Mouse (Mus musculus) midbrain, postnatal 0 days (tissue): ENCODE results near the gene Ddx4. TPM values are rescaled to one million over a fixed set of nuclear protein-coding genes. Genes with fewer than 3 reads are reported as not detected.
A peak's percentile ranks its signal among the peaks of the same experiment; 100 is the strongest.

ENCODE experiments used
- ATAC-seq: fragments of 200-750 bp; cut with Nextera tagmentation; 2 replicates; pipeline ENCODE4 v1.8.0; 2017; ENCODE audit warnings: moderate number of reproducible peaks, mild to moderate bottlenecking, moderate TSS enrichment, moderate library complexity; ENCODE audit not compliant: low FRiP score
- DNase-seq: peaks from one replicate; pipeline ENCODE4 v3.0.0-alpha.2; 2015; ENCODE audit warnings: low spot score
- H3K27ac ChIP-seq: fragments of 300-500 bp; sonication (generic); 2 replicates; pipeline ENCODE4 v1.5.1; 2014; ENCODE audit warnings: low read depth, mild to moderate bottlenecking, low read length, mixed read lengths
- H3K27me3 ChIP-seq: fragments of 300-500 bp; sonication (generic); 2 replicates; pipeline ENCODE4 v1.6.1; 2014; ENCODE audit warnings: low read length, control low read depth, mixed read lengths; ENCODE audit not compliant: insufficient read depth
- H3K36me3 ChIP-seq: fragments of 300-500 bp; sonication (generic); 2 replicates; pipeline ENCODE4 v1.6.1; 2014; ENCODE audit warnings: low read length, control low read depth, mixed read lengths; ENCODE audit not compliant: insufficient read depth
- H3K4me1 ChIP-seq: fragments of 300-500 bp; sonication (generic); 2 replicates; pipeline ENCODE4 v1.6.1; 2014; ENCODE audit warnings: mild to moderate bottlenecking, control low read depth, antibody characterized with exemption, low read length, mixed read lengths; ENCODE audit not compliant: insufficient read depth
- H3K4me2 ChIP-seq: fragments of 300-500 bp; sonication (generic); 2 replicates; pipeline ENCODE4 v1.6.1; 2014; ENCODE audit warnings: low read depth, mild to moderate bottlenecking, low read length, mixed read lengths; ENCODE audit not compliant: poor library complexity, severe bottlenecking
- H3K4me3 ChIP-seq: fragments of 300-500 bp; sonication (generic); 2 replicates; pipeline ENCODE4 v1.5.1; 2014; ENCODE audit warnings: low read depth, mild to moderate bottlenecking, low read length, moderate library complexity
- H3K9ac ChIP-seq: fragments of 300-500 bp; sonication (generic); replicated peaks from 2 replicates; pipeline ENCODE4 v1.6.1; 2014; ENCODE audit warnings: mild to moderate bottlenecking, low read length, moderate library complexity, mixed read lengths; ENCODE audit not compliant: poor library complexity, severe bottlenecking
- H3K9me3 ChIP-seq: fragments of 300-500 bp; sonication (generic); 2 replicates; pipeline ENCODE4 v1.6.1; 2016; ENCODE audit warnings: low read length, control low read depth
- CTCF ChIP-seq: IDR thresholded peaks from 2 replicates; pipeline ENCODE4 v1.5.1; 2016; ENCODE audit warnings: antibody characterized with exemption, mild to moderate bottlenecking
- WGBS: fragments of 180-500 bp; shearing (Covaris S2); extraction: QIAGEN DNeasy Blood & Tissue Kit; methylation state at CpG from one replicate; pipeline ENCODE4 v1.1.7; 2014; 5-methylcytosine and 5-hydroxymethylcytosine counted together
- polyA plus RNA-seq: library from polyadenylated mRNA; unstranded; fragments of >200 nt; fragmentation: Nextera tagmentation; extraction: Ambion mirVana; gene quantifications from 2 replicates; pipeline ENCODE4 v1.2.1, GENCODE M21; 2015
- total RNA-seq: library from RNA; depleted of rRNA; stranded (reverse); fragments of >200 nt; gene quantifications from 2 replicates; pipeline ENCODE4 v1.2.3, GENCODE M21; 2014

Gene Ddx4
- total and polyA plus RNA-seq, 2 experiments from 2014 or later: 0.11 to 0.23 TPM

DNA sequence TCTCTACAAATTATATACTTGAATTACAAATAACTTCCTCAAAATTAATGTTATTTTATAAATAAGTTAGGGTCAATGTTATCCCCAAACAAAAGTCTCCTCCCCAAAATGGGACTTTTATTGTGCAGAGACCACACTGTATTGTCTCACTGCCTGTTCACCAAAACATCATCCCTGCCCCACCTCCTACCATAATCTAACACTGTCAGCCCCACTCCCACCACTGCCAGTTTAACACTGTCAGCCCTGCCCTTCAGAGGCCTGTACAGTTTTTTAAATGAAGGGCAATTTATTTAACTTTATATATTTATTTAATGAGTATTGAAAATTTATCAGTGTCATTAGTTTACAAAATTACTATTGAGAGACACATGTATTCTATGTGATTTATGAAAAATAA is 26.7 kb downstream of the Ddx4 start:
- Histone ChIP-seq H3K27ac (no peak overlapping the region), H3K4me3 (no peak overlapping the region), H3K36me3 (no peaks in the 10 kb centered on the region), H3K4me2 (no peak overlapping the region), H3K27me3 (no peaks in the 10 kb centered on the region), H3K9ac (no peak overlapping the region), H3K4me1 (no peaks in the 10 kb centered on the region), H3K9me3 (no peaks in the 10 kb centered on the region)
- TF ChIP-seq CTCF: no peak
- ATAC-seq: no peak
- DNase-seq: no peak

DNA sequence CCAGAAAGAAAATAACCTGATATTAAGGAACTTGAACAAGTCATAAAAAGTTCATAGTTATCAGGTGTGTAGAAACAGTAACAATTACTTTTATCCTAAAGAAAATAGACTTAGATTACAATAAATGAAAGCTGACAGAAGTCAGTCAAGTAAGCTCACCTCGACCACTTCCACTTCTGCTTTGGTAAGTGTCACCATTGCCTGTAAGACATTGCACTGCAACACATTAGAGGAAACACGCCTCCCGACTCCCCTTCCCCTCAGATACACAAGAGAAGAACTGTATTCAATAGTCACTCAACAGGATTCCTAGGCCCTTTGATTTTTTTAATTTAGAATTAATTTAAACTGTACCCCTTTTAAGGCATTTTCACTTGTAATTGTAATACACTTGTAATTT is 27.7 kb downstream of the Ddx4 start:
- H3K9ac ChIP-seq: no peak overlapping the region
- no peak for ATAC-seq
- no peaks in the 10 kb centered on the region for H3K27me3 ChIP-seq
- no peak for DNase-seq
- TF ChIP-seq CTCF: no peak
- H3K4me3 ChIP-seq: no peak overlapping the region
- no peak overlapping the region for H3K4me2 ChIP-seq
- H3K4me1 ChIP-seq: no peaks in the 10 kb centered on the region
- no peaks in the 10 kb centered on the region for H3K36me3 ChIP-seq
- no peaks in the 10 kb centered on the region for H3K9me3 ChIP-seq
- WGBS: 87% methylated on average over 3 of the region's 3 CpGs
- no peak overlapping the region for H3K27ac ChIP-seq

DNA sequence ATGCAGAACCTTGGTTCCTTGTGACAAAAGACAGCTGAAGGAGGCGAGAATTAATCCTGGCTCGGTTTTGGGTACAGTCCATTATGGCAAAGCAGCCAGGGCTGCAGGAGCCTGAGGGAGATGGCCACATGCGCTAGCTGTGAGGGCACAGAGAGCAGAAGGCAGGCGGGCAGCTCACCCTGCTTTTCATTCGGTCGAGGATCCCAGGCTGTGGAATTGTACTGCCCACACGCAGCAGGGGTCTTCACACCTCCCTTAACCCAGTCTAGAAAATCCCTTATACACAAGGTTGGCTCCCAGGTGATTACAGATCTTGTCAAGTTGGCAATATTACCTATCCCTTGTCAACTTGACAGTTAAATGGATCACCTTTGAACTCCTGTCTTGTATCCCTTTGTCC is 28.6 kb downstream of the Ddx4 start:
- TF ChIP-seq CTCF: no peak

DNA sequence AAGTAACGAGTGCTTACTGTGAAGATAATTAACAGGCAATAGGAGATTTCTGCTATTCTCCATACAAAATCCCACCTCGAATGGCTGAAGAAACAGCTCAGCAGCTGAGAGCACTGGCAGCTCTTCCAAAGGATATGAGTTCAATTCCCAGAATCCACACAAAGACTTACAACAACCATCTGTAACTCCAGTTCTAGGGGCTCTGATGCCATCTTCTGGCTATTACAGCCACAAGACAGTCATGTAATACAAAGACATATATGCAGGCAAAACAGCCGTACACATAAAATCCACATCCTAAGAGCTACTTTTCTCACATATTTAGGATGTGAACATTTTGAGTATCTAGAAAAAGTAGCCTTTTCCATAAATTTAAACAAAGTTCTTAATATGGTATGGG is 30.7 kb downstream of the Ddx4 start:
- no peaks in the 10 kb centered on the region for H3K9me3 ChIP-seq
- H3K27ac ChIP-seq: no peak overlapping the region
- no peaks in the 10 kb centered on the region for H3K36me3 ChIP-seq
- no peak overlapping the region for H3K4me3 ChIP-seq
- peak; percentile 37 for TF ChIP-seq CTCF
- WGBS: 87% methylated on average over 3 of the region's 3 CpGs
- no peak overlapping the region for H3K4me2 ChIP-seq
- H3K27me3 ChIP-seq: no peaks in the 10 kb centered on the region
- H3K9ac ChIP-seq: no peak overlapping the region
- no peaks in the 10 kb centered on the region for H3K4me1 ChIP-seq
- DNase-seq (peak; percentile 5), ATAC-seq (no peak)

More for the DNA sequence above, 28.6 kb downstream of the Ddx4 start:
- H3K4me1 ChIP-seq: no peaks in the 10 kb centered on the region
- no peak overlapping the region for H3K4me3 ChIP-seq
- no peak for DNase-seq
- H3K27ac ChIP-seq: no peak overlapping the region
- H3K27me3 ChIP-seq: no peaks in the 10 kb centered on the region
- H3K36me3 ChIP-seq: no peaks in the 10 kb centered on the region
- H3K9me3 ChIP-seq: no peaks in the 10 kb centered on the region
- no peak overlapping the region for H3K9ac ChIP-seq
- no peak for ATAC-seq
- H3K4me2 ChIP-seq: no peak overlapping the region
- 46% methylated on average over 7 of the region's 7 CpGs for WGBS

DNA sequence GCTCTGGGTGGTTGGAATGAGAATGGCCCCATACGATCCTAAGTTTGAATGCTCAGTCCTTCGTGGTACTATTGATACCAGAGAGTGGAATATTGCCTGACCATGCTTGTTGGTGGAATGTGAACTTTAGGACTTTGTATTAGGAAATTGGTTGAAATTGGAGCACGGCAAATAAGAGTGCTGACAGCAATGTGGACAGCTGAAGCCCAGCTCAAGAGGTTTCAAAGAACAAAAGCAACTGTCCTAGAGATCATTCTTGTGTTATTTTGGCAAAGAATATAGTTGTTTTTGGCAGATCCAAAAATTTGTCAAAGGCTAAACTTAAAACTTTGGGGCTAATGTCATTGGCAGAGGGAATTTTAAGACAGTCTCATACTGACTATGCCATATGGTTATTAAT is 43.7 kb downstream of the Ddx4 start:
- no peaks in the 10 kb centered on the region for H3K36me3 ChIP-seq
- H3K9me3 ChIP-seq: no peaks in the 10 kb centered on the region
- H3K27me3 ChIP-seq: no peaks in the 10 kb centered on the region
- no peaks in the 10 kb centered on the region for H3K4me1 ChIP-seq
- TF ChIP-seq CTCF: no peak
- no peak overlapping the region for H3K9ac ChIP-seq
- H3K4me2 ChIP-seq: no peak overlapping the region
- no peak overlapping the region for H3K27ac ChIP-seq
- no peak overlapping the region for H3K4me3 ChIP-seq
- no peak for ATAC-seq
- no peak for DNase-seq
- 92% methylated on average over 3 of the region's 3 CpGs for WGBS

DNA sequence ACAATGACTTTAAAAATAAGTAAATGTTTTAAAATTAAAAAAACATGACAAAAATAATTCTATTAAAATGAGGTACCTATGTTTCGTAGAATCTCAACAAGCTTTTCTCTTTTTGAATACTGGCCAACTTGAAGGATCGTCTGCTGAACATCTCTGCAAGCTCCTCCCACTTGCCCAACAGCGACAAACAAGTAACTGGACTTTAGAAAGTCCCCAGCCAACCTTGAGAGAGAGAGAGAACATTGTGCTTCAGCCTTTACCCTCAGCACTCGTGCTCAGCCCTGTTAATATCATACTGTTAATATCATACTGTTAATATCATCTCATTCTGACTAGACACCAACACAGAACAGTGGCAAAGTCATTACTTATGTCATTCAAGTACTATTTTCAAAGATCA is 47.9 kb downstream of the Ddx4 start:
- H3K9me3 ChIP-seq: no peaks in the 10 kb centered on the region
- H3K27me3 ChIP-seq: no peaks in the 10 kb centered on the region
- H3K4me1 ChIP-seq: no peaks in the 10 kb centered on the region
- WGBS: 71% methylated on average over 4 of the region's 4 CpGs
- no peak for TF ChIP-seq CTCF
- no peak overlapping the region for H3K4me2 ChIP-seq
- DNase-seq: no peak
- H3K9ac ChIP-seq: no peak overlapping the region
- no peak overlapping the region for H3K4me3 ChIP-seq
- H3K36me3 ChIP-seq: no peaks in the 10 kb centered on the region
- no peak overlapping the region for H3K27ac ChIP-seq
- ATAC-seq: no peak

DNA sequence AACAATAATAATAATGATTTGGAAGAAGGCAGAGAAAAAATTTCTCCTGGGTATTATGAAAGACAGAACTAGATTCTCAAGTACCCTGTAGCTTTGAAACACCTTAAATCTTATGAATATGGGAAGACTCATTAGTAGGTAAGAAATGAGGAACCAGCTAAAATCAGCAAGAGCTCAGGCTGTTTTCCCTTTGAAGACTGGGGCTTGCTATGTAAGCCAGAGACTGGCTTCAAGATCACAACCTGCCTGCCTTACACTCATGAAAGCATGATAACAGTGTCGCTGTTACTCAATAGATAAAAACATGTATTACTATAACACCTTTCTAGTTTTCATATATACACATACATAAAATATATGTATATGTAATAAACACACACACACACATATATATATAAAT is 48.4 kb downstream of the Ddx4 start:
- no peak overlapping the region for H3K4me3 ChIP-seq
- H3K36me3 ChIP-seq: no peaks in the 10 kb centered on the region
- WGBS: 96% methylated on average over 1 of the region's 1 CpGs
- no peaks in the 10 kb centered on the region for H3K9me3 ChIP-seq
- H3K4me2 ChIP-seq: no peak overlapping the region
- TF ChIP-seq CTCF: no peak
- no peak overlapping the region for H3K27ac ChIP-seq
- H3K9ac ChIP-seq: no peak overlapping the region
- no peaks in the 10 kb centered on the region for H3K4me1 ChIP-seq
- DNase-seq: no peak
- ATAC-seq: no peak
- H3K27me3 ChIP-seq: no peaks in the 10 kb centered on the region
